Mouse (Mus musculus): Measurements from ENCODE around the gene Col12a1. TPM values are rescaled to one million over a fixed set of nuclear protein-coding genes. Genes with fewer than 3 reads are reported as not detected.

The Col12a1 gene
- polyA plus RNA-seq, 1 experiment from 2014 or later = 0.10 TPM

DNA sequence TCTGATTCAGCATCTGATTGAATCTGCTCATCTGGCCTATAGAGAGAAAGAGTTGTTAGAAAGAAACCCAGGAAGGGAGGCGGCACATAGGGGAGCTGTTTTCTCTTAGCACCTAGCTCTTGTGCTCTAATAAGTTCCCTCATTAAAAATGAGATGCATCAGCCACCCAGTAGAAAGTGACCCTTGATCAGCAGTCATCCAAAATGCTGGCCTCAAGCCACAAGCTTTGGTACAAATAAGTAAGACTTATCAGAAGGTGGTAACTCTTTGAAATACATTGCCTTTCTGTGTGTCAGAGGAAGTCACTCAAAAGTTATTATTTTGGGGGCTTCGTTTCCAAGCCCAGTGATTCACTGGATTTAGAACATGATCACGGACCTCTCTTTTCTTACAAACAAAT is 114.1 kb downstream of the Col12a1 start:
- Histone ChIP-seq H3K27ac (no peak overlapping the region), H3K36me3 (ENCODE audit: inconsistent target) (no peaks in the 10 kb centered on the region), H3K79me2 (ENCODE audit: inconsistent target) (no peaks in the 10 kb centered on the region), H3K4me3 (ENCODE audit: inconsistent target) (no peak overlapping the region)
- 93% methylated on average over 3 of the region's 3 CpGs for WGBS (ENCODE audit: missing documents)

DNA sequence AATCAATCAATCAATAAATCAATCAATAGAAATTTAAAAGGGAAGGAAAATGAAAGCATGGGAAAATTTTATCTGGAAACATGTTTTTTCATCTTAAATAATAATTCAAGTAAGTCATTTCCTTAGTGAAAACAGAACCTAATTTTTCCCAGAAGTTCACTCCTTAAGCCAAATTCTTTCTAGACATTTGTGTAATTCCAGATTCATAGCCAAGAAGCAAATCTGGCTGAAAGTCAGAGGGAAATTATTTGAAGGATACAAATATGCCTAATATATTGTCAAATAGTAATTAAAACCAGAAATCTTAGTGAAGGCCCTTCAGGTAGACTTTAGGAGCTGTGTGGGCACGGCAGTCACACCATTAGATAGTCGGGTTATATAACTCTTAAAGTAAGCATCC is 115.2 kb downstream of the Col12a1 start:
- Histone ChIP-seq H3K79me2 (ENCODE audit: inconsistent target) (no peaks in the 10 kb centered on the region), H3K36me3 (ENCODE audit: inconsistent target) (no peaks in the 10 kb centered on the region), H3K4me3 (ENCODE audit: inconsistent target) (no peak overlapping the region), H3K27ac (no peak overlapping the region)
- WGBS (ENCODE audit: missing documents) = 83% methylated on average over 2 of the region's 2 CpGs

DNA sequence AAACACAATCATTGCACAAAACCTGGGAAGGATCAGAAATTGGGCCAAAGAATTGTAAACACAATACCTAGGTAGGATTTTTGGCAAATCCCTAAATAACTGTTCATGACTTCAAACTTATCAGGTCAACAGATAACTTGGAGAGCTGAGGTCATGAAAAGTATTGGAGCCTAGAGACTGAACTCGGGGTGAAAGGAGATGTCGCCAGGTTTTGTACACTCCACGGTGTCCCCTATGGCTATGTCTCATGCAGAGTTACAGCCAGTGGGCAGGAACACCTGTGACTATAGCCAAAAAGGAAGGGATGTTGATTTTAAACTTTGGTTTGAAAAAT is 118.4 kb downstream of the Col12a1 start:
- 88% methylated on average over 3 of the region's 3 CpGs for WGBS (ENCODE audit: missing documents)
- no peak overlapping the region for H3K4me3 ChIP-seq (ENCODE audit: inconsistent target)
- H3K36me3 ChIP-seq (ENCODE audit: inconsistent target) = no peaks in the 10 kb centered on the region
- no peak overlapping the region for H3K27ac ChIP-seq
- H3K79me2 ChIP-seq (ENCODE audit: inconsistent target) = no peaks in the 10 kb centered on the region

DNA sequence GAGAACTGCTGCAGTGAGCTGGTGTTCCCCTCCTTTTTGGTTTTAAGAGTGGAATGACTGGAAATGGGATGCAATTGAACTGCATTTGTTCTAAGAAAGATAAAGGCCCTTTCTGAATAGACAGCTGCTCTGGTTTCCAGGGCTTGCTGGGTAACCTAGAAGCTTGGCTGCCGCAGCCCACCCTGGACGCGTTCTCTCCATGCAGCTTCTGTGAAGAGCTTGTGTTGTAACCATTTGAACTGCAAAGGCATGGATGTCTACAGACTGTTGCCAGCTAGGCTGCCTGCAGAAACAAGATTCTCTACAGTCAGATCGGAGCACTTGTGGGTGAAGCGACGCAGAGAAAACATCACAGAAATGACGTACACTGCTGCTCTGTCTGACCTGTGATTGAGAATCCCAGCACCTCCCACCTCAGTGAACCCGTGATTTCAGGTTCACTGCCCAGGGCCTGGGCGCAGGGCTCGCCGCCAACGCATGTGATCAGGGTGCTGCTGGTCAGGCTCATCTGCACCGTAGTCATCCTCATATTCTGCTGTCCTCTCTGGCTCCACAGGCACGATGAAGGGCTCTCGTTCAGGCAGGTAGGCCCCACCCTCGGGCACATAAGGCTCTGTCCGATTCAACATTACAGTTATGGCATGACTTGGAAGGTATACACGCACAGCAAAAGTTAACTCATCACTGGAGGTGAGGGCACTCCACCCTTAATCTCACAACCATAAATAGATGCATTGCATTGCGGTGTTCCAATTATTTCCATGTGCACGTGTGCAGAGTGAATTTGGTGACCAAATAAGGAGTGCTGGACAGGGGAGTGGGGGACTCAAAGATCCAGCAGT is 119.0 kb downstream of the Col12a1 start:
- 89% methylated on average over 16 of the region's 20 CpGs for WGBS (ENCODE audit: missing documents)
- Histone ChIP-seq H3K4me3 (ENCODE audit: inconsistent target) (no peak overlapping the region), H3K27ac (no peak overlapping the region), H3K36me3 (ENCODE audit: inconsistent target) (no peaks in the 10 kb centered on the region), H3K79me2 (ENCODE audit: inconsistent target) (no peaks in the 10 kb centered on the region)

DNA sequence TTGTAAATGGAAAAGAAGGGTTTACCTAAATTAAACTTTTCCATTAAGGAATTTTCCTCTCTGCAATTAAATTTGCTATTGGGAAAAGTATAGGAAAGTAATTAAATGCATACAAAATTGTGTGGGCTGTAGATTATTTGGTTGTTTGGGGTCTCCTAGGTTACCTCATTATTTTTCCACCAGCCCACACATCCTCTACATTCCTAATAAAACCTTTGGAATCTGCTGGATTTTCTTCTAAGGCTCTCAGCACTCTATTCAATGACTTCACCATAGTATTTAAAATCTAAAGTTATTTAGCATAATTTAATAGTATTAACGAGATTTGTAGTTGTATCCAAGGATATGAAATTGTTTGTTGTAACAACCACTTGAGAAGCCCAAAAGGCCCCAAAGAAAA is 120.1 kb downstream of the Col12a1 start:
- WGBS (ENCODE audit: missing documents) = 40% methylated on average over 1 of the region's 1 CpGs
- H3K27ac ChIP-seq = no peak overlapping the region
- no peaks in the 10 kb centered on the region for H3K36me3 ChIP-seq (ENCODE audit: inconsistent target)
- no peak overlapping the region for H3K4me3 ChIP-seq (ENCODE audit: inconsistent target)
- no peaks in the 10 kb centered on the region for H3K79me2 ChIP-seq (ENCODE audit: inconsistent target)

GRCm38 (mm10) chr9:79586415-79587195 is 132.0 kb downstream of the Col12a1 start:
- 79% methylated on average over 4 of the region's 4 CpGs for WGBS (ENCODE audit: missing documents)
- Histone ChIP-seq H3K27ac (no peak overlapping the region), H3K36me3 (ENCODE audit: inconsistent target) (no peaks in the 10 kb centered on the region), H3K79me2 (ENCODE audit: inconsistent target) (no peaks in the 10 kb centered on the region), H3K4me3 (ENCODE audit: inconsistent target) (no peak overlapping the region)

DNA sequence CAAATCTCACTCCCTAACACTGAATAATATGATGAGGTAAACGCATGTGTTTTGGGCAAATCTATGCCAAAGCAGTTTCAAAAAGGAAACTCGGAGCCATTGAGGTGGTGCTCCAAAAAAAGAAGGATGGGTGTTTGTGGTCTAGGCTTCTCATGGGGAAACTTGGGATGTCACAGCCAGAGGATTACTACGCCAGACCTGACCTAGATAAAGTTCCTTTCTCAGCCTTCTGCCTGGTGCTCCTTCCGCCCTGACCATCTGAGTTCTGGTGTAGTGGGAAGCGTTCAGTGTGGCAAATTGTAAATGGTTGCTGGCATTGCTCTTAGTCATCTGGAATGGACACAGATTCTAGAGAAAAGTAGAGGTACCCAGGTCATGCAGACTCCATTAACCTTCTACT is 151.8 kb downstream of the Col12a1 start:
- WGBS (ENCODE audit: missing documents) = 84% methylated on average over 5 of the region's 5 CpGs
- Histone ChIP-seq H3K4me3 (ENCODE audit: inconsistent target) (no peak overlapping the region), H3K79me2 (ENCODE audit: inconsistent target) (no peaks in the 10 kb centered on the region)

DNA sequence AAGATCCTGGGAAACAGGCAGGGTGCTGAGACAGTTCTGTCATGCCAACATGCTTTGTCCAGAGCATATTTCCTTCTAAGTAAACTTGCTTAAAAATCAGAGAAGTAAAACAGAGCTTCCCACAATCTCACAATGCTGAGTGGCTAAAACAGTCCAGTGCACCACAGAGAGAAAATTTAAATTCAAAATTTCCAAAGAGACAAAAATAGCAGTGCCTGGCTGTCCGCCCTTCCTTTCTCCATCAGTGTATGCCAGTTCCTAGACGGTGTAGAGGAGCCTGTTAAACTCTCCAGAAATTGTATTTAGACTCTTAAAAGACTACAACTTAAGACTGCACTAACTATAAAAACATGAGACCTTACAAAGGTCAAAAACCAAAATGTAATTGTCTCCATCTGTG is 165.3 kb downstream of the Col12a1 start:
- Histone ChIP-seq H3K27ac (no peak overlapping the region), H3K79me2 (ENCODE audit: inconsistent target) (no peaks in the 10 kb centered on the region), H3K36me3 (ENCODE audit: inconsistent target) (no peaks in the 10 kb centered on the region), H3K4me3 (ENCODE audit: inconsistent target) (no peak overlapping the region)
- 67% methylated on average over 2 of the region's 2 CpGs for WGBS (ENCODE audit: missing documents)

More for the DNA sequence above, 151.8 kb downstream of the Col12a1 start:
- H3K27ac ChIP-seq = no peak overlapping the region
- no peaks in the 10 kb centered on the region for H3K36me3 ChIP-seq (ENCODE audit: inconsistent target)

Other genes with a start within 250 kb of the Col12a1 start
- 77.7 to 255 TPM (median 184 TPM) in 3 replicates for gene Cox7a2, start 41.0 kb upstream of the Col12a1 start, polyA plus RNA-seq (2018)
- 90.8 to 105 TPM (median 97.6 TPM) in 3 replicates for gene Tmem30a, start 74.7 kb upstream of the Col12a1 start, polyA plus RNA-seq (2018)

Data from macrophage (primary cell).